Mouse (Mus musculus) ES-E14 (cell line): ENCODE data around the gene Larp1b. TPM values are rescaled to one million over a fixed set of nuclear protein-coding genes. Genes with fewer than 3 reads are reported as not detected.

Experiments used
- DNase-seq: peaks from one replicate; pipeline ENCODE4 v3.0.0-alpha.2; 2013; ENCODE audit warnings: low read depth, low spot score
- H3K27ac ChIP-seq: 2 replicates; pipeline ENCODE4 v1.5.1; 2012; ENCODE audit warnings: low read depth, mild to moderate bottlenecking, low read length, moderate library complexity, mixed read lengths; ENCODE audit not compliant: poor library complexity, insufficient read depth, severe bottlenecking
- H3K36me3 ChIP-seq: 2 replicates; pipeline ENCODE4 v1.6.1; 2012; ENCODE audit warnings: mild to moderate bottlenecking, low read length, moderate library complexity, mixed read lengths; ENCODE audit not compliant: control insufficient read depth, poor library complexity, insufficient read depth, severe bottlenecking
- H3K4me1 ChIP-seq, 2 experiments: fragments of 150-350 bp in 1 of 2; sonication (generic) in 1 of 2; 2 replicates each; pipeline ENCODE4 v1.6.1; 2012; ENCODE audit warnings: low read length in 2 of 2, mild to moderate bottlenecking in 1 of 2, mixed read lengths in 1 of 2; ENCODE audit not compliant: control insufficient read depth in 2 of 2, insufficient read depth in 2 of 2, poor library complexity in 1 of 2
- H3K4me3 ChIP-seq, 2 experiments: fragments of 150-350 bp in 1 of 2; sonication (generic) in 1 of 2; 2 replicates each; pipeline ENCODE4 v1.5.1; 2012; ENCODE audit warnings: low read length in 2 of 2, low read depth in 1 of 2, mild to moderate bottlenecking in 1 of 2, mixed read lengths in 1 of 2; ENCODE audit not compliant: insufficient read depth in 1 of 2, poor library complexity in 1 of 2, severe bottlenecking in 1 of 2
- H3K9ac ChIP-seq: 2 replicates; pipeline ENCODE4 v1.6.1; 2012; ENCODE audit warnings: low read depth, mild to moderate bottlenecking, low read length, mixed read lengths; ENCODE audit not compliant: poor library complexity, insufficient read depth, severe bottlenecking
- H3K9me3 ChIP-seq: fragments of 150-350 bp; sonication (generic); 2 replicates; pipeline ENCODE4 v1.6.1; 2012; ENCODE audit warnings: low read depth, mild to moderate bottlenecking, low read length; ENCODE audit not compliant: control insufficient read depth, insufficient read depth
- CHD2 ChIP-seq: IDR thresholded peaks from 2 replicates; pipeline ENCODE4 v1.6.1; 2014; ENCODE audit warnings: mild to moderate bottlenecking, low read depth, low read length, inconsistent platforms
- HCFC1 ChIP-seq: IDR thresholded peaks from 2 replicates; pipeline ENCODE4 v1.6.1; 2012; ENCODE audit warnings: low read length, inconsistent platforms, borderline replicate concordance; ENCODE audit not compliant: insufficient read depth
- MAFK ChIP-seq: IDR thresholded peaks from 2 replicates; pipeline ENCODE4 v1.6.1; 2014; ENCODE audit warnings: mild to moderate bottlenecking, low read depth, low read length, inconsistent platforms; ENCODE audit not compliant: insufficient read depth
- ZC3H11A ChIP-seq: IDR thresholded peaks from 2 replicates; pipeline ENCODE4 v1.6.1; 2012; ENCODE audit warnings: low read depth, mild to moderate bottlenecking, inconsistent platforms, low read length, borderline replicate concordance
- ZNF384 ChIP-seq: IDR thresholded peaks from 2 replicates; pipeline ENCODE4 v1.6.1; 2012; ENCODE audit warnings: low read depth, low read length, inconsistent platforms
- in situ Hi-C, 2 experiments: fragments of 600-800 bp; cut with MboI; formaldehyde crosslinking; loops; one replicate each; pipeline ENCODE4 v1.15.1; 2025; ENCODE audit warnings: low sequenced_read_pairs in 2 of 2, inconsistent platforms in 1 of 2; ENCODE audit not compliant: unreplicated experiment in 2 of 2
- total RNA-seq: library from RNA; depleted of rRNA; stranded (reverse); fragments of 300-350 nt; gene quantifications from 2 replicates; pipeline ENCODE4 v1.2.3, GENCODE M21; 2012; rRNA removed

Gene Larp1b
- total RNA-seq, 1 experiment = 9.4 TPM

DNA sequence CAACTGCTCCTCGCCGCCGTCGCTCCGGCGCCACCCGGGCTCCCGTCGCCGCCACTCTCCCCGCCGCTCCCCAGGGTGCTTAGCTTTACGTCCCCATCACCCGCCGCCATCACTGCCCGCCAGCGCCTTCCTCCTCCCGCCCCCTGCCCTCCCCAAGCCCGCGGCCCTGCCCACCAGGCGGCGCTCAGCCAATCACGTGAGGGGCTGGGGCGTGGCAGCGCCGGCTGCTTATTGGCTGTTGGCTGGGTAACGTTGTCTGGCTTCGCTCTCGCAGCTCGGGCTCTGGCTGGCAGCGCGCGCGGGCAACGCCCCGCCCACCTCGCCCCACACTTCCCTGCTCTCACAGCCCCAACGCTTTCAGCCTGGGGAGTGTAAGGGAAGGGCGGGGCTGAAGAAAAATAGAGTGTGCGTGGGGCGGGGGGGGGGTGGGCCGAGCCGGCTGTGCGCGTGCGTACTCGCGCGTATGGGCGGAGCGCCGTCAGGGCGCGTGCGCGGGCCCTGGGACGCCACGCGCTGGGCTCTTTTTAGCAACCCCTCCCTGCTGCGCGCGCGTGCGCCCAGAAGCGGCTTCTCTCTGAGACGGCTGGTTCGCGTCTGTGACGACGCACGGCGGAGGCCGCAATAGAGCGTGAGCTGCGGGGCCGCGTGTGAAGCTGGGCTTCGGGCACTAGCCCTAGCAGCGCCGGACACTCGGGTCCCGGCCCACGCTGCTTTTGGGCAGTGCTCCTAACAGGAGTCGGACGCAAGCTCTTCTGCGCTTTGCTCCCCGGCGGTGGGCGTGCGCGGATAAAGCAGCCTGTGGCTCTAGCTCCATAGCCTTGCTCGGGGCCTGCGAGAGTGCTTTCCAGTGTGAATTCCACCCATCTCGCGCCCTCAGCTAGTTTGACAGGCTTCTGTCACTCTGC lies 133.5 kb downstream of the Larp1b start, which contains the start of gene Pgrmc2:
Pgrmc2 (minus strand) TSS at position 162 of the 905 bp plus-strand sequence.
- TF ChIP-seq ZNF384 = no peak
- TF ChIP-seq MAFK = no peak
- no peak for TF ChIP-seq CHD2
- no peak for TF ChIP-seq HCFC1
- H3K9ac ChIP-seq = peak within 1 kb of the TSS; percentile 92

DNA sequence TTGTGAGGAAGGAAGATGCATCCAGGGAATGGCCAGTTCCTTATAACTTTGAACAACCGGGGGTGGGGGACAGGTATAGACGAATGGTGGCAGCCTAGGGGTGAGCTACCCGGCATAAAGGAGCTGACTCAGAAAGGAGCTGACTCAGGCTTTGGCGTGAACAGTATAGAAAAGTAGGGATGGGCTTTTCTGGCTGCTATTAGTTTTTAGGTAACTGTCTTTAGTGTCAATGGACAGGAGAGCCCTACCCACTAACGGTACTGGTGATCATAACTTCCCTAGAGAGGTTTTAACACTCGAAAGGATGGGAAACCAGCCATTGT lies 134.1 kb downstream of the Larp1b start:
- Histone ChIP-seq H3K4me3 (peak overlapping the region; percentile 74 to 91), H3K9ac (peak overlapping the region; percentile 82), H3K36me3 (no peaks in the 10 kb centered on the region), H3K4me1 (peaks cover 5% of the 10 kb centered on the region in 2 experiments; a peak in 3 of 4 replicates), H3K9me3 (no peaks in the 10 kb centered on the region), H3K27ac (peak overlapping the region; percentile 45)
- in situ Hi-C loops = no loop called here
- no peak for TF ChIP-seq HCFC1
- peak; percentile 90 for TF ChIP-seq MAFK
- no peak for DNase-seq

More for the DNA sequence above, 133.5 kb downstream of the Larp1b start, which contains the start of gene Pgrmc2:
- no peaks in the 10 kb centered on the region for H3K9me3 ChIP-seq
- peaks cover 5% of the 10 kb centered on the region in 2 experiments; a peak in 3 of 4 replicates for H3K4me1 ChIP-seq
- DNase-seq = peak; percentile 93
- in situ Hi-C loops = no loop called here
- H3K27ac ChIP-seq = peak within 1 kb of the TSS; percentile 45
- peak within 1 kb of the TSS; percentile 91 for H3K4me3 ChIP-seq
- no peaks in the 10 kb centered on the region for H3K36me3 ChIP-seq

DNA sequence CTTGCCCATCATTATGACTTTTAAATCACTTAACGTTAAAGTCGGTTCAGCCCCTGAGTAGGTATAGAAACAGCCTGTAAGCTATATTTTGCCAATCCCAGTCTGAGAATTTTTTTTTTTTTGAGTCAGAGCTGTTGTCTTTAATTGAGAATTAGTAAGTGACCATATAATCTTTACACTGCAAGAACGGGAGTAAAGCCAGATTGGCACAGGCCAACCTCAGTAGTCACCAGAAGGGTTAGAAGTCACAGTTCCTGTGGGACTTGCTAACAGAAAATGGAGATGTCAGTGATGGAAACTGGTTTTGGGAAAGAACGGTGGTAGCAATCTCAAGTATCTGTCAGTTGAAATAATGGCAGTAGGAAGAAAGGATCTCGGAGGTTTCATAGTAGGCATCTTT lies 134.8 kb downstream of the Larp1b start:
- H3K27ac ChIP-seq = no peak overlapping the region
- H3K4me1 ChIP-seq = peaks cover 5% of the 10 kb centered on the region in 2 experiments; a peak in 3 of 4 replicates
- TF ChIP-seq ZNF384 (no peak), MAFK (no peak), CHD2 (no peak), ZC3H11A (no peak), HCFC1 (no peak)
- no peaks in the 10 kb centered on the region for H3K36me3 ChIP-seq
- in situ Hi-C loops = no loop called here
- no peaks in the 10 kb centered on the region for H3K9me3 ChIP-seq
- peak overlapping the region in 1 of 2 experiments; percentile 91; a peak in 1 of 4 replicates for H3K4me3 ChIP-seq
- H3K9ac ChIP-seq = no peak overlapping the region; the same call in 1 of the 2 replicates
- DNase-seq = no peak

DNA sequence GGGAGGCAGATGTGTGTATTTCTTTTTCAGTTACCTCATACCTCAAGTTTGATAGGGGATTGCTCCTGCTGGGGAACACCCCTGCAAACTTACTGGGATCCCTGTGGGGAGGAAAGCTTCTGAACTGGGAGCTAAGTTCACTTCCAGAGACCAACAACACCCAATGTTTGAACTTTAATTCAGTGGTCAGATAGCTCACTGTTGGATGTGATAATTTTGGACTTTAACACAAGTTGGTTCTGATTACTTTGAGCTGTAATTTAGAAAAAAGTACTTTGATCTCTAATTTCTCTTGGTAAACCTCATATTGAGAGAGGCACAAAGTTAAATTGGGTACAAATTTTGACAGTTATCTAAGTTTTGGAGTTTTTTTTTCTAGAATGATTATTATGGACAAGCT lies 137.4 kb downstream of the Larp1b start:
- TF ChIP-seq ZC3H11A (no peak), CHD2 (no peak), HCFC1 (no peak), ZNF384 (no peak), MAFK (no peak)
- Histone ChIP-seq H3K4me1 (peaks cover 0 to 2% of the 10 kb centered on the region in 2 experiments; a peak in 3 of 4 replicates), H3K36me3 (no peaks in the 10 kb centered on the region), H3K9ac (no peak overlapping the region), H3K9me3 (no peaks in the 10 kb centered on the region), H3K27ac (no peak overlapping the region), H3K4me3 (no peak overlapping the region)
- no peak for DNase-seq
- in situ Hi-C loops = no loop called here

Other genes starting within 250 kb of the Larp1b start
- 1.3 and 3.2 TPM in 2 replicates for gene Slc25a31, start 241.0 kb upstream of the Larp1b start, total RNA-seq
- 4.0 and 8.7 TPM in 2 replicates for gene Hspa4l, start 205.3 kb upstream of the Larp1b start, total RNA-seq
- gene Plk4, start 149.8 kb upstream of the Larp1b start, total RNA-seq = 67.7 and 73.8 TPM in 2 replicates
- 7.7 and 8.8 TPM in 2 replicates for gene Mfsd8, start 102.9 kb upstream of the Larp1b start, total RNA-seq
- gene Abhd18, start 102.9 kb upstream of the Larp1b start, total RNA-seq = 1.7 and 3.1 TPM in 2 replicates
- 0.11 TPM in 1 of 2 replicates, not detected in the other for gene 1700034I23Rik, start 47.3 kb upstream of the Larp1b start, total RNA-seq
- gene Pgrmc2, start 133.2 kb downstream of the Larp1b start, total RNA-seq = 61.5 and 82.7 TPM in 2 replicates